Mouse (Mus musculus) megakaryocyte, embryonic 14.5 days (primary cell): Measurements from ENCODE around the gene Gm45618.

ENCODE experiments used
- FLI1 ChIP-seq: IDR thresholded peaks from 2 replicates; pipeline ENCODE4 v1.6.1; 2012; ENCODE audit warnings: low read length, inconsistent platforms, mixed read lengths
- GATA1 ChIP-seq: IDR thresholded peaks from 3 replicates; pipeline ENCODE4 v1.6.1; 2012; ENCODE audit warnings: mixed read lengths, low read length, inconsistent platforms, borderline replicate concordance

DNA sequence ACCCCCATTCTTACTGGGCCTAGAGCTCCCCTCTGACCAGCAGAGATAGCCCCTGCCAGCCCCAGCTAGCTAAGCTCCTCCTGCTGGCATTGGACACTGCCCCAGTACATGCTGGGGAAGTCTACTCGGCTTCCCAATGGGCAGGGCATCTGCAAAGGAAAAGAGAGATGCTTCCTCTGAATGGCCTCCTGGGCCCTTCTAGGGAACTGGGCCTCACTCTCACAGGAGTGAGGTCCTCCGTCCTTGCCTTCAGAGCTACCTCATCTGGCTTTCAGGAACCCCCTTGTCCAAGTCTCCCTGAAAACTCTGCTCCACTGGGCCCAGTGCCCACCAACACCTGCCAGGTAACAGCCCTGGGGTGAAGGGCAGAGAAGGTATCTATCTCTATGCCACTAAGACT, 39.7 kb downstream of the Gm45618 start:
- TF ChIP-seq GATA1 (no peak), FLI1 (no peak)
